Mouse (Mus musculus): ENCODE measurements around the gene Rpl27.
"Not testable (repeated sequence)": the region's sequence is repeated elsewhere in the genome, so short reads cannot be mapped to it uniquely, and the experiment has no call there.

The Rpl27 gene

GRCm38 (mm10) chr11:101468731-101469130 lies 26.6 kb downstream of the Rpl27 start:
- no peak for DNase-seq

DNA sequence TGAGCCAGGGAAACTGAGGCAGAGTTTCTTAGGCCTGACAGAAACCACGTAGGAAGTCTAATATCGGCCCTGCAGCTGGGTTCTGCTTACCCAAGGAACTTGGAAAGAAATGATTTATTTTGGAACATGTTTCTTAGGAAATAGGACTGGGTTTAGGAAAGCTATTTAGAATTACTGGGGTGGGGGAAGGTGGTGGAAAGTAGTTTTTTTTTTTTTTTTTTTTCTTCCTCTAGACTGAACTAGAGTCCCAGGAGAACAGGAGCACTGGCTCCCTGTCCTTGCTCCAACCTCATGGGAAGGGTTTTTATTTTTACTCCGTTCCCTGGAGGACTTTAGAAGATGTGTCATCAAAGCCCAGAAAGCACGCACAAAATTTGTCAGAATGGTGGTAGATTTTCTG lies 27.1 kb downstream of the Rpl27 start:
- DNase-seq: no peak

DNA sequence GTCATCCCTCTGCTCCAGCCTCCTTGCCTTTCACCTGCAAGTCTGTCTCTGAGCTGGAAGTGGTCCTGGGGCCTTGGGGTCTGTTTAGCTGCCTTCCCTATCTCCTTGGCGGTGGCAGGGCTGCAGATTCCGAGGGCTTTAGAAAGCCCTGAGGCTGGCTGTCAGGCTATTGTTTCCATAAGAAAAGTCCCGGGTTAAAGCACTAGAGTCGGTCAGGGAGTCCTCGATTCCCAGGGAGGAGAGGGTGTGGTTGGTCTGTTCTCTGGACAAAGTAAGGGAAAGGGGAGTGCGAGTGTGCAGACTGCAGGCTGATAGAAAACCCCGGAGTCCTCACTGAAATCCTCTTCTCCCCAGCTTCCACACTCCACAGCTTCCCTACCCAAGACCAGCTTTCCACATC lies 28.1 kb downstream of the Rpl27 start:
- DNase-seq: no peak

DNA sequence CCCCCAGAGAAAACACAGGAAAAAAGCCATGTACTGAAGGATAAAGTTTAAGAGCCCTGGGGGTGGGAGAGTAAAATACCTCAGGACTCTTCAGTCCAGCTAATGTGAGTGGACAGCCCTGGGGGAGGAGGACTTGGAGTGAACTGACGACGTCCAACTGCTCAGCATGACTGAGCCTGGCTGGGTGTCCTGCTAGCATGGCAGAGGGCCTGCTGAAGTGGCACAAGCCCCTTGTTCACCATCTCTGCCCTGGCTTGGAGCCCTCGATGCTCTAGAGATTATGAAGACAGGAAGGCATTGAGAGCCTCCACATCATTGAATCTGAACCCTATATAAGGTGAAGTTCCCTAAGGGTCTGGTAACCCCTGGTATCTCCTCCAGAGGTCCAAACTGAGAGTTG lies 29.8 kb downstream of the Rpl27 start:
- no peak for DNase-seq

DNA sequence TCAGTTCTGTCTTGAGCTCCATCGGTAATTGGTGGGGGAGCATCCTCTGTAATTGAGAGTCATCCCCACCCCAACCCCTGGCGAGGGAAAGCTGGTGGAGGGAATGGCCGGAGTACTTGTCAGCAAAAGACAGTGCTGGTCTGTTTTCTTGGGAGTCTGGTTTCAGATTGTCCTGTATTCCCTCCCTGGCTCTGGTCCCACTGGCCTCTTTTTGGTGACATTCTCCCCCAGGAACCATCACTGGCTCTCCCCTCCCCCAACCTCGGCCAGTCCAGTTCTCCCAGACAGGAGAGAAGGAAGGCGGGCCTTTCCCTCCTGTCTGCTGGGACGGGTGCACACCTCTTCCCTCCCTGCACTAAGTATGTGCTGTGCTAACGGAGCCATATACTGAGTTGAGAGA lies 30.2 kb downstream of the Rpl27 start:
- no peak for DNase-seq

DNA sequence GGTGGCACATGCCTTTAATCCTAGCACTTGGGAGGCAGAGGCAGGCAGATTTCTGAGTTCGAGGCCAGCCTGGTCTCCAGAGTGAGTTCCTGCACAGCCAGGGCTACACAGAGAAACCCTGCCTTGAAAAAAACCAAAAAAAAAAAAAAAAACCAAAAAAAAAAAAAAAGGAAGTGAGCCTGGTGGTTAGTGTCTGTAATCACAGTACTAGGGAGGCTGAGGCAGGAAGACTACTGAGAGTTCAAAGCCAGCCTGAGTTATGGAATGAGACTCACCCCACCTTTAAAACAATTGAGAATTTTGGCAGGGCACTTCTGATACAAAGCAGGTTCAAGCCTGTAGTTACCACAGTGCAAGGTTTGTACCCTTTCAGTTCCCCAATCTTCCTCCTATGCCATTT lies 31.6 kb downstream of the Rpl27 start:
- DNase-seq: not testable (repeated sequence)

- no peak for DNase-seq
These were observed 32.2 kb downstream of the Rpl27 start for GRCm38 (mm10) chr11:101474298-101474697.

DNA sequence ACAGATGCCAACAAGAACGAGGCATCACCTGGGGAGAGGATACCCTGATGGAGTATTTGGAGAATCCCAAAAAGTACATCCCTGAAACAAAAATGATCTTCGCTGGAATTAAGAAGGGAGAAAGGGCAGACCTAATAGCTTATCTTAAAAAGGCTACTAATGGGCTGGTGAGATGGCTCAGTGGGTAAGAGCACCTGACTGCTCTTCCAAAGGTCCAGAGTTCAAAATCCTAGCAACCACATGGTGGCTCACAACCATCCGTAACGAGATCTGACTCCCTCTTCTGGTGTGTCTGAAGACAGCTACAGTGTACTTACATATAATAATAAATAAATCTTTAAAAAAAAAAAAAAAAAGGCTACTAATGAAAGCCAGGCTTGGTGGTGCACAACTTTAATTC lies 34.3 kb downstream of the Rpl27 start:
- not testable (repeated sequence) for DNase-seq

- no peak for DNase-seq
These were observed 35.1 kb downstream of the Rpl27 start for GRCm38 (mm10) chr11:101477194-101477551.

DNA sequence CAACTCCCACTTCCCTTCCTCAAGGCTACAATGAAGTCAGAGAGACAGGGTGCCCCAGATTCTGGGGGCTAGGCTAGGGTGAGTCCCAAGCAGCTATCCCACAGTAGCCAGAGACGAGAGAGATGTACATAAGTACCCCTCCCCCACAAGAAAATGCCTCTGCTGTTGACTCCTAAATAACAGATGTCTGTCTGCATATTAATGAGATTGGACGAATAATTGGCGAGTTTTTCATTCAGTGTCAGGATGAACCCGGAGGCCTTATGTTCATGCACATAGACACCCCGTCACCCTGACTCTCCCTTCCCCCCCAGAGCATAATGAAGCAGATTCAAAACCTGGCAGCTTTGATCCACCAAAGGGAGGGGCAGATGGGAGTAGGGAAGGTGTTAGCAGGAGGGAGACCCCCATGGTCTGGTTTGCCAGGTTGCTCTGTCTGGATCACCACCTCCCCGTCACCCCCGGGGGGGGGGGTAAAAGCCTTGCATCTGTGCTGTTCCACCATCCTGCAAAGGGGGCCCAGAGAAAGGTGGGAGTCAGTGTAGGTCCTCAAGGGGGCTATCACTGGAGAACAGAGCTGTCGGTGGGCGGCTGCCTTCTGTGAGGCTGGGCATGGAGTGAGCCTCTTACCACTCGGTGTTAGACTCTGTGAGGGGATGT lies 35.6 kb downstream of the Rpl27 start:
- no peak for DNase-seq

DNA sequence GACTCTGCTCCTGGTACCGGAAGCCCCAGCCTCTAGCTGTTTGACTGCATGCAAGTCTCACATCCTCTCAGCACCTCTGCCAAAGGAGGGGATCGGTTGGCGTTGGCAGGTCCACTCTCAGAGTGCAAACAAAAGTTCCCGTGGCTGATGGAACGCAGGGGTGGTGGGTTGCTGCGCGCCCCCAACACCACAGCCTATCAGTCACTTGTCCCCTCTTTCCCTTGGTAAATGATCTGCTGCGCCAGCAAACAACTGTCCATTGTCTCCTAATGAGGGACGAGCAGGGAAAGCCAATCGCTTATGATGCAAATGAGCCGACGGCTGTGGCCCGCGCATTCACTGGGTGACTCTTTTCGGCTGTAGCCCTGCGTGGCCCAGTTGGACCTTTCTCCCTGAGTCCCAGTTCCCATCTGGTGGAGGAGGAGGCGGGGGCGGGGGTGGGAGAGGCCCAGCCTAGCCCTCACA lies 37.1 kb downstream of the Rpl27 start:
- DNase-seq: no peak

DNA sequence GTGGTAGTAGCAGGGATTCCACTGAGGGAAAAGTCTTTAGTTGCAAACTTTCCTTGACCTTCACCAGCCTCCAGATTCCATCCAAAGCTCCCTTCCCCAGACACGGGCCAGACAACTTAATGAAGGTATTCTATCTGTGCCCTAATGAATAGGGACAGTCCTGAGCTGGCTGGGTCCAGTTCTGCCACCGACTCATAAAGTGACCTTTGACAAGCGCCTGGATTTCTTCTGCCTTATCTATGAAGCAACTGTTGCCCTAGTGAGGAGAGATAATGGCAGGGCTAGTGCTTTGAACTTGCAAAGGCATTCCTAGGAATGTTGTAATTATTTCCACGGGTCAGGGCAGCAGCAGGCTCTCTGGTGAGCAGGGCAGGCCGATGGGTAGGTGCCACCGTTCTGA lies 38.8 kb downstream of the Rpl27 start:
- no peak for DNase-seq

DNA sequence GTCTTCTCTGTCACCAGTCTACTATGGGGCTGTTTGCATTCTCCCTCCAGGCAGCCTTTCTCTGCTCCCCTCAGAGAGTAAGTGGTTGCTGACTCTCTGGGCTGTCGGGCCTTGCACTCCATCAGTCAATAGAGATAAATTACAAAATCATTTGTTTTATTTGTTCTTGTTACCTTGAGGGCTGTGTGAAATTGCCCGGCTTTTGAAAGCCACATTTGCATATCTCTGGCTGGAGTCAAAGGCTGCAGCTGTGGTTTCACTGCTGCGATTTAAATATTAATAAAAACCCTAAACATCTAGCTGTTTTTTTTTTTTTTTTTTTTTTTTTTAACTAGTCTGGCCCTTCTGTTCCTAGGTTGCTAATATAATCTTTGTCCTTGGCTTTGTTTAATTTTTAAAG lies 41.7 kb downstream of the Rpl27 start:
- DNase-seq: no peak

- no peak for DNase-seq
These were observed 42.1 kb downstream of the Rpl27 start for GRCm38 (mm10) chr11:101484245-101484644.

DNA sequence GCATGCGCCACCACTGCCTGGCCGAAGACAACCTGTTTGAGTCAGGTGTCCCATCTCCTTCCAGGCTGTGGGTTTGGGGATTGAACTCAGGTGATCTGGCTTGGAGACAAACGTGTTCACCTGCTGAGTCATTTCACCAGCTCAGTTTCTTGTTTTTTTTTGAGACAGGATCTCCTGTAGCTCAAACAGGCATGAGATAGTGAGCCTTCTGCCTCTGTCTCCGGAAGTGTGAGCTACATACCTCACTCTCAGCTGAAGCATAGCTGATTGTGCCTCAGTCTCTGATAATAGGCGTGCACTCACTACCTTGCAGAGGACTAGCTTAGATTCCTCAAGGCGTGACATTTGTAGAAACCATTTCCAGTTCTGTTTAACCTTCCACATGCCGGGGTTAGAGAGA lies 42.7 kb downstream of the Rpl27 start:
- DNase-seq: no peak

- DNase-seq: no peak
These were observed 43.5 kb downstream of the Rpl27 start for GRCm38 (mm10) chr11:101485509-101486028.

DNA sequence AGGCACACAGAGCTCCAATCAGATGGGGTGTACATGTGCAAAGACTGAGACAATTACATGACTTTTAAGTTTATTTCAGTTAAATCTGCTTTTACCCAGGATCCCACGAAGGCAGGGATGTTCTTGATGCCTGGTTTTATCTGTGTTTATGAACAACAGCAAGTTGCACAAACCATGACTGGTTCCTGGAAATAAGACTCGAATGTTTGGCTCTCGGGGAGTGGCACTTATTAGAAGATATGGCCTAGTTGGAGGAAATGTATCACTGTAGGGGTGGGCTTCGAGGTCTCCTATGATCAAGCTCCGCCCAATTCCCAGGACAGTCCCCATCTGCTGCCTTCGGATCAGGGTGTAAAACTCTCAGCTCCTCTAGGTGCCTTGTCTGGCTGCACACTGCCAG lies 44.0 kb downstream of the Rpl27 start:
- DNase-seq: no peak

Data from thymus, postnatal 36 days (tissue).